Mouse (Mus musculus): Measurements from ENCODE around the gene Afdn.

- TF ChIP-seq CTCF (IDR thresholded peaks at IDR 0.05; ENCODE audit: low read depth, low read length), result no peak
- TF ChIP-seq POLR2A (IDR thresholded peaks at IDR 0.05; ENCODE audit: borderline replicate concordance, low read depth, low read length), result no peak
Observed at GRCm38 (mm10) chr17:13850175-13850574, 89.8 kb downstream of the Afdn start.
